Mouse (Mus musculus): ENCODE measurements around the gene Prickle2. TPM values are rescaled to one million over a fixed set of nuclear protein-coding genes. Genes with fewer than 3 reads are reported as not detected.

Gene Prickle2
- polyA plus RNA-seq, 1 experiment: 12.7 TPM

GRCm38 (mm10) chr6:92575227-92575626 lies 130.7 kb downstream of the Prickle2 start:
- 11% methylated on average over 4 of the region's 4 CpGs for WGBS
- TF ChIP-seq CTCF (IDR thresholded peaks at IDR 0.05; ENCODE audit: borderline replicate concordance, insufficient read depth, low read depth, low read length) (no peak), POLR2A (IDR thresholded peaks at IDR 0.05; ENCODE audit: borderline replicate concordance, insufficient read depth, low read length) (no peak)
- no peak overlapping the region for H3K27ac ChIP-seq (ENCODE audit: insufficient read depth, low read length)
- no peaks in the 10 kb centered on the region; the same call in 1 of the 2 replicates for H3K4me1 ChIP-seq (ENCODE audit: control insufficient read depth, insufficient read depth, low read length)
- no peaks in the 10 kb centered on the region; the same call in 1 of the 2 replicates for H3K27me3 ChIP-seq (ENCODE audit: control insufficient read depth, insufficient read depth, low read length)
- no peak overlapping the region for H3K4me3 ChIP-seq (replicated peaks; ENCODE audit: insufficient read depth, low read depth, low read length)
- DNase-seq: peak in 1 of 2 experiments; percentile 4

- Histone ChIP-seq H3K4me3 (replicated peaks; ENCODE audit: insufficient read depth, low read depth, low read length) (no peak overlapping the region), H3K4me1 (ENCODE audit: control insufficient read depth, insufficient read depth, low read length) (no peaks in the 10 kb centered on the region; the same call in 1 of the 2 replicates), H3K27me3 (ENCODE audit: control insufficient read depth, insufficient read depth, low read length) (no peaks in the 10 kb centered on the region; the same call in 1 of the 2 replicates), H3K27ac (ENCODE audit: insufficient read depth, low read length) (no peak overlapping the region)
- no peak for TF ChIP-seq POLR2A (IDR thresholded peaks at IDR 0.05; ENCODE audit: borderline replicate concordance, insufficient read depth, low read length)
- no peak for TF ChIP-seq CTCF (IDR thresholded peaks at IDR 0.05; ENCODE audit: borderline replicate concordance, insufficient read depth, low read depth, low read length)
- no peak for DNase-seq
- WGBS: 69% methylated on average over 3 of the region's 3 CpGs
These were observed 133.8 kb downstream of the Prickle2 start for GRCm38 (mm10) chr6:92572139-92572538.

- H3K4me3 ChIP-seq (replicated peaks; ENCODE audit: insufficient read depth, low read depth, low read length): no peak overlapping the region
- no peaks in the 10 kb centered on the region for H3K4me1 ChIP-seq (ENCODE audit: control insufficient read depth, insufficient read depth, low read length)
- H3K27me3 ChIP-seq (ENCODE audit: control insufficient read depth, insufficient read depth, low read length): no peaks in the 10 kb centered on the region
- no peak for DNase-seq
- H3K27ac ChIP-seq (ENCODE audit: insufficient read depth, low read length): no peak overlapping the region
- WGBS: 82% methylated on average over 7 of the region's 7 CpGs
- TF ChIP-seq CTCF (IDR thresholded peaks at IDR 0.05; ENCODE audit: borderline replicate concordance, insufficient read depth, low read depth, low read length) (no peak), POLR2A (IDR thresholded peaks at IDR 0.05; ENCODE audit: borderline replicate concordance, insufficient read depth, low read length) (no peak)
These were observed 135.9 kb downstream of the Prickle2 start for GRCm38 (mm10) chr6:92570090-92570489.

- no peak for TF ChIP-seq POLR2A (IDR thresholded peaks at IDR 0.05; ENCODE audit: borderline replicate concordance, insufficient read depth, low read length)
- TF ChIP-seq CTCF (IDR thresholded peaks at IDR 0.05; ENCODE audit: borderline replicate concordance, insufficient read depth, low read depth, low read length): no peak
- DNase-seq: no peak
These were observed 136.7 kb downstream of the Prickle2 start for GRCm38 (mm10) chr6:92569283-92569682.

GRCm38 (mm10) chr6:92559261-92559660 lies 146.7 kb downstream of the Prickle2 start:
- no peak overlapping the region for H3K4me3 ChIP-seq (replicated peaks; ENCODE audit: insufficient read depth, low read depth, low read length)
- WGBS: 100% methylated on average over 1 of the region's 1 CpGs

More at GRCm38 (mm10) chr6:92569283-92569682, 136.7 kb downstream of the Prickle2 start:
- no peak overlapping the region for H3K4me3 ChIP-seq (replicated peaks; ENCODE audit: insufficient read depth, low read depth, low read length)
- H3K27ac ChIP-seq (ENCODE audit: insufficient read depth, low read length): no peak overlapping the region
- no peaks in the 10 kb centered on the region for H3K4me1 ChIP-seq (ENCODE audit: control insufficient read depth, insufficient read depth, low read length)
- WGBS: 71% methylated on average over 4 of the region's 4 CpGs
- no peaks in the 10 kb centered on the region for H3K27me3 ChIP-seq (ENCODE audit: control insufficient read depth, insufficient read depth, low read length)

GRCm38 (mm10) chr6:92555675-92556074 lies 150.3 kb downstream of the Prickle2 start:
- Histone ChIP-seq H3K4me3 (replicated peaks; ENCODE audit: insufficient read depth, low read depth, low read length) (no peak overlapping the region), H3K27me3 (ENCODE audit: control insufficient read depth, insufficient read depth, low read length) (no peaks in the 10 kb centered on the region), H3K27ac (ENCODE audit: insufficient read depth, low read length) (no peak overlapping the region), H3K4me1 (ENCODE audit: control insufficient read depth, insufficient read depth, low read length) (no peaks in the 10 kb centered on the region)
- DNase-seq: no peak
- WGBS: 21% methylated on average over 2 of the region's 2 CpGs
- TF ChIP-seq CTCF (IDR thresholded peaks at IDR 0.05; ENCODE audit: borderline replicate concordance, insufficient read depth, low read depth, low read length): no peak
- TF ChIP-seq POLR2A (IDR thresholded peaks at IDR 0.05; ENCODE audit: borderline replicate concordance, insufficient read depth, low read length): no peak

More at GRCm38 (mm10) chr6:92559261-92559660, 146.7 kb downstream of the Prickle2 start:
- Histone ChIP-seq H3K27me3 (ENCODE audit: control insufficient read depth, insufficient read depth, low read length) (no peaks in the 10 kb centered on the region), H3K27ac (ENCODE audit: insufficient read depth, low read length) (no peak overlapping the region), H3K4me1 (ENCODE audit: control insufficient read depth, insufficient read depth, low read length) (no peaks in the 10 kb centered on the region)
- TF ChIP-seq CTCF (IDR thresholded peaks at IDR 0.05; ENCODE audit: borderline replicate concordance, insufficient read depth, low read depth, low read length) (no peak), POLR2A (IDR thresholded peaks at IDR 0.05; ENCODE audit: borderline replicate concordance, insufficient read depth, low read length) (no peak)
- no peak for DNase-seq

- TF ChIP-seq CTCF (IDR thresholded peaks at IDR 0.05; ENCODE audit: borderline replicate concordance, insufficient read depth, low read depth, low read length) (no peak), POLR2A (IDR thresholded peaks at IDR 0.05; ENCODE audit: borderline replicate concordance, insufficient read depth, low read length) (no peak)
- 89% methylated on average over 4 of the region's 4 CpGs for WGBS
- no peak for DNase-seq
- H3K27ac ChIP-seq (ENCODE audit: insufficient read depth, low read length): no peak overlapping the region
- no peak overlapping the region for H3K4me3 ChIP-seq (replicated peaks; ENCODE audit: insufficient read depth, low read depth, low read length)
- no peaks in the 10 kb centered on the region for H3K4me1 ChIP-seq (ENCODE audit: control insufficient read depth, insufficient read depth, low read length)
- H3K27me3 ChIP-seq (ENCODE audit: control insufficient read depth, insufficient read depth, low read length): no peaks in the 10 kb centered on the region
These were observed 152.9 kb downstream of the Prickle2 start for GRCm38 (mm10) chr6:92553086-92553485.

GRCm38 (mm10) chr6:92549246-92549645 lies 156.7 kb downstream of the Prickle2 start:
- Histone ChIP-seq H3K4me1 (ENCODE audit: control insufficient read depth, insufficient read depth, low read length) (no peaks in the 10 kb centered on the region), H3K4me3 (replicated peaks; ENCODE audit: insufficient read depth, low read depth, low read length) (no peak overlapping the region), H3K27ac (ENCODE audit: insufficient read depth, low read length) (no peak overlapping the region), H3K27me3 (ENCODE audit: control insufficient read depth, insufficient read depth, low read length) (no peaks in the 10 kb centered on the region)
- DNase-seq: no peak
- TF ChIP-seq POLR2A (IDR thresholded peaks at IDR 0.05; ENCODE audit: borderline replicate concordance, insufficient read depth, low read length) (no peak), CTCF (IDR thresholded peaks at IDR 0.05; ENCODE audit: borderline replicate concordance, insufficient read depth, low read depth, low read length) (no peak)
- 78% methylated on average over 8 of the region's 8 CpGs for WGBS
